Mouse (Mus musculus) kidney, adult 18-20 months (tissue): Measurements from ENCODE around the gene Mark3.
A peak's percentile ranks its signal among the peaks of the same experiment; 100 is the strongest.

ENCODE experiments used
- DNase-seq: peaks from one replicate; pipeline ENCODE4 v3.0.0; 2021

Gene Mark3

DNA sequence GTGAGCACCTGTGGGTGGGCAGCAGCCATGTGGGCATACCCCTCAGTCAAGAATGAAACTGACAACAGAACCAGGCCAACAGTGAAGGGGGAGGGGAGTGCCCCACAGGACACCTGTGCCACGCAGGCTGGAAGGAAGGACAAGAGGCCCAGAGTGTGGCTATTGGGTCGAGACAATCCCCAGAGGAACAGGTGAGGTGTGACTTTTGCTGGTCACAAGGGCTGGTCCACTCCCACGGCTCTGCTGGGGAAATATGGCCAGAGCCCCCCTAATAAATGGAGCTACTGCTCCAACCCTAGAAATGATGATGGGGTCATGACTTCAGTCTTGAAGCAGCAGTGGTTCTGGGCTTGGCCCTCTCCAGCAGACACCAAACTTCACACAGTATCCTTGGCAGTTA, 129.0 kb downstream of the Mark3 start:
- no peak for DNase-seq

DNA sequence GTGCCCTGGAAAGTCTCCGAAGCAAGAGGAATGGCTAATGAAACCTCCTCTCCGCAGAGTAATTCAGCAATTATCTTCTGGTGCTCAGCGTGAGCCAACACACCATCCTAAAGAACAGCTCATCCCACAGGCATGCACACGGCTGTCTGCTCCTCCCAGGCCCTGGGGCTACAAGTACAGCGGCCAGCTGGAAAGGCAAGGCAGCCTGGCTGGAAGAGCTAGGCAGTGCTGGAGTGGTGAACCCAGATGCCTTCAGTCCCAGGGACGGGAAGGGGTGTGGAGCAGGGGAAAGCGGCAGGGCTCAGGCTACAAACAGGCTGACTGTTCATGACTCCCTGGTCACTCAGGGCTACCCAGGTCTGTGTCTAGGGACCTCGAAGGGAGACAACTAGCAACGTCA, 130.3 kb downstream of the Mark3 start:
- DNase-seq, result no peak

DNA sequence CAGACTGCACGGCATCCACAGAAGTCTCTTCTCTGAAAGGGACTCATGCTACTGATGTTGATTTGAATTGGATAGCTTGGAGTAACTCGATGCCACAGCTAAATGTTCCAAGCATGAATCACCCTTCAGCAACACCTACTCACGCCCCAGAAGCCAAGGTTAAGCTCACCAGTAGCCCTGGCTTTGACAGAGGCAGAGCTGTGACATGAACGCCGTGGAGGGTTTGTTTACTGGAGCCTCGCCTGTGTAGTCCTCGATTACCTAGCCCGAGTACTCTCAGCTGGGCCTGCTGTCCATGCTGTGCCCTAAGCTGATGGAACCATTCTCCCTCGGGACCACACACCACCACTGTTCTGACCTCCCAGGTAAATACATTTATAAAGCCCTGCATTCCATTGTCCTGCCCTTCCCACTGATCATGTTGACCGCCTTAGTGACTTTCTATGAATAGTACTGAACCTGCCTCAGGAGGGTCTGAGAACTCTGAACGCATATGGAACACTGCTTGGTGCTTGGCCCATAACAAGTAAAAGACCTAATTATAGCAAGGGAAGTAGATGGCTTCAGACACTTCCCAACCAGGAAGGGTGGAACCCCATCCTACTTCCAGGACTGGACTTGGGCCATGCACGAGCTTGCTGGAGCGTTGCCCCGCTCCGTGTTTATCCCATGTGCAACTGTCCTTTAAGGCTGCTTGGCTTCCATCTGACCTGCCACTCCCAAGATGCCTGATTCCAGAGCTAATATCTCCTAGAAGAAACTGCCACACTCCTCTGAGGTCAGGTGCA, 131.1 kb downstream of the Mark3 start:
- peak; percentile 73 for DNase-seq
